Mouse (Mus musculus): Measurements from ENCODE around the gene Myo1h.

DNA sequence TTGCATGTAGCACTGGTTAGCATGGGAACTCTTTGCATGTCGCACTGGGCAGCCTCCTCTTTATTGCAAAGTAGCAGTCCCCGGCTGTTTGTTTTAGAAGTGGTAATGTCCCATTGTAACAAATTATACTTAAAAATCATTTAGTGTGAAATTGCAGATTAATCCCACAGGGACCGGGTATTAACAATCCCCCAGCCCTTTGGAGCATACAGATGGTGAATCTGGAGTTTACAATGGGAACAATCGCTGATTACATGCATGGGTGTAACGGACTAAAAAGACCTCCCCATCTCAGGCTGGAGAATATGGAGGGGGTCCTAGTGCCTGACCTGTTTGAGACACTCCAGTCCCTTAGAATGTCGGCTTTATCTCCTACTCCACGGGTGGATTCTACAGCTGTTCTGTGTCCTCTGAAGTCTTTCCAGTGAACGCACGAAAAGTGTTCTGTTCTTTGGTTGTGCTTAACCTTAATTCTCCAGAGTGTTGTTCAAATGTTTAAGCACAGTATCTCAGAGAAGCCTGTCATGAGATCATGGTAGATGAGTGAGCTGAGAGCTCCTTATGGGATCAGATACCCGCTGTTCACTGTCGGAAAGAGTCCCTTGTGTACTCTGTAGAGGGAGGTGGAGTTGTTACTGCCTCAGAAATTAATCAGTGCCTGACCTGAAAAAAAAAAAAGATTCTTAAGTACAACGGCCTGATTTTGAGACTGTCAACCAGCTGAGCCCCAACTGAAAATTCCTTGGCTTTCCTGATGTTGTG lies 9.4 kb upstream of the Myo1h start:
- TF ChIP-seq POLR2A (IDR thresholded peaks at IDR 0.05; ENCODE audit: borderline replicate concordance, insufficient read depth, low read length) (no peak), CTCF (IDR thresholded peaks at IDR 0.05; ENCODE audit: borderline replicate concordance, insufficient read depth, low read depth, low read length) (no peak)

All from cerebellum, adult 2 months (tissue).